Mouse (Mus musculus) cerebellum, adult (tissue): ENCODE measurements at regions not wholly inside any gene's neighbourhood (a gene's known extent, or its start where the extent isn't known, plus 50 kb on each side); places are given as distances from the start of the nearest gene placed in this dataset.

Experiments
- ATAC-seq: cut with Nextera tagmentation; 2 replicates; pipeline ENCODE4 v1.9.2; 2017; ENCODE audit warnings: mild to moderate bottlenecking, moderate library complexity, mixed read lengths; ENCODE audit not compliant: insufficient number of reproducible peaks, low FRiP score, low TSS enrichment

- no peak for ATAC-seq
Observed at GRCm38 (mm10) chr7:67430041-67430440, 57.4 kb upstream of the Mef2a start.

GRCm38 (mm10) chr7:67429008-67429873 is 56.6 kb upstream of the Mef2a start:
- no peak for ATAC-seq

GRCm38 (mm10) chr7:67428388-67428787 is 55.7 kb upstream of the Mef2a start:
- no peak for ATAC-seq

- ATAC-seq = no peak
Observed at GRCm38 (mm10) chr7:67426076-67426475, 53.4 kb upstream of the Mef2a start.

GRCm38 (mm10) chr7:67425581-67425980 is 52.9 kb upstream of the Mef2a start:
- ATAC-seq = no peak

- ATAC-seq = no peak
Observed at GRCm38 (mm10) chr7:67424810-67425485, 52.3 kb upstream of the Mef2a start.
